Mouse (Mus musculus): Measurements from ENCODE around the gene Trpc6. TPM values are rescaled to one million over a fixed set of nuclear protein-coding genes. Genes with fewer than 3 reads are reported as not detected.

Trpc6 gene
- total RNA-seq (2023; ENCODE audit: inconsistent age) = 0.24 TPM in 1 of 4 replicates, not detected in the others

DNA sequence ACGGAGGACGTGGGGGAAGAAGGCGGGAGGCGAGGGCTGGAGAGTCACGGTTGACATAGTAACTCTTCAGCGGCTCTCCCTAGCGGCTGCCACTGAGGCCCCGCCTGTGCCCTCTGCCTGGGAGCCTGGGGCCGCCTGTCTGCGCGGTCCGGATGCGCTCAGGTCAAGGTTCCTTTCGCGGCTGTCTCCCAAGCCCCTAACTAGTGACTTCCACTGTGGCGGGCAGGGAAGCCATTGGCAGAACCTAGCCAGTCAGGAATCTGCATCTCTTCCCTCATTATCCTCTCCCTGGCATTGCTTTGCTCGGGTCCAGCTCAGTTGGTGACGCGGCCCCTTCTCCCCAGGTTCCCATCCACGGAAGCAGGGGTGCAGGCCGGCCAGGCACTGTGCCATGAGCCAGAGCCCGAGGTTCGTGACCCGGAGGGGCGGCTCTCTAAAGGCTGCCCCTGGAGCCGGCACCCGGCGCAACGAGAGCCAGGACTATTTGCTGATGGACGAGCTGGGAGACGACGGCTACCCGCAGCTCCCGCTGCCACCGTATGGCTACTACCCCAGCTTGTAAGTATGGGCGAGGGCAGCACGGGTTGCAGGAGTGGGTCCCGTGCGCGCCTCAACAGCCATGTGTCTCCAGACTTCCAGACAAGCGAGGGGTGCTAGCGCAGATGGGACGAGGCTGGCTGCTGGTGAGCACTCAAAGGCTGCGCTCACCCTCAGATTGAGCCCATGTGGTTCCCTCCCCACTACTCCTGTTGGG lies at the start of gene Trpc6:
TSS of gene Trpc6 (plus strand) at position 102 of the 754 bp plus-strand sequence.

Measured in B cell, adult (primary cell).